Mouse (Mus musculus): ENCODE measurements at regions not wholly inside any gene's neighbourhood (a gene's known extent, or its start where the extent isn't known, plus 50 kb on each side); places are given as distances from the start of the nearest gene placed in this dataset.
"Not testable (repeated sequence)": the region's sequence is repeated elsewhere in the genome, so short reads cannot be mapped to it uniquely, and the experiment has no call there.

DNA sequence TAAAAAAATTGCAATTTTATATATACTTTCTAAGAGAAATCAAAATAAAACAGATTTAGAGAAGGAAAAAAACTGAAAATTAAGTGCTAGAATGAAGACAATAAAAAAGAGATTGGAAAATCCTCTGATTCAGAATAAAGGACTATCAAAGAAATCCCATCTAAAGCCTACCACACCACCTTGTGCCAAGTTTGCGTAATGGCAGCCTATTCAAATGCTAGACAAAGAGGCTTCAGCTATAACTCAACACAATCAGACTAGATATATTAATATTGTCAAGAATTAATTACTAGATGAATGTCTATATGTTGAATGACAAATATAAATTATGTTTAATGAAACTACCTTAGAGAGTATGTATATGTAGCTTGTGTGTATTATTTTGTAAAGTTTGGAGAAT lies 221.9 kb upstream of the Ascc3 start:
- peak; percentile 1 to 41 for DNase-seq (ENCODE audit: low spot score in 2 of 2)

DNA sequence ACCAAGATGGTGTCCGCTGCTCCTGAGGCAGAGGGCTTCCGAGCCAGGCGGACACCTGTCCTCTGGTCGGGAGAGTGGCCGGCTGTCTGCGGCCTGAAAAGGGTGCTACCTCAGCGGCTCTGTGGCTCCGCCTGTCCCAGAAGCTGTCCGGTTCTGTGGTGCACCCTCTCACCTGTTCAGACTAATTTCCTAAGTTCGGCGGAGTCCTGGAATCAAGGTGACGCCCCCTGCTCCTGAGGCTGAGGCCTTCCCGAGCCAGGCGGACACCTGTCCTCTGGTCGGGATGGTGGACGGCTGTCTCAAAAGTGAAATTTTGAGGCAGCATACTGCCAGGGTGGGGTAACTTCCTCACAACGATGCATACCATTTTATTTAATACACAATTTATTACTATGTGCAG lies 199.9 kb upstream of the Ascc3 start:
- not testable (repeated sequence) for DNase-seq (ENCODE audit: low spot score in 2 of 2)

Data from frontal cortex, postnatal 36 days (tissue).